Mouse (Mus musculus): Measurements from ENCODE around the gene Dync1i1.

DNA sequence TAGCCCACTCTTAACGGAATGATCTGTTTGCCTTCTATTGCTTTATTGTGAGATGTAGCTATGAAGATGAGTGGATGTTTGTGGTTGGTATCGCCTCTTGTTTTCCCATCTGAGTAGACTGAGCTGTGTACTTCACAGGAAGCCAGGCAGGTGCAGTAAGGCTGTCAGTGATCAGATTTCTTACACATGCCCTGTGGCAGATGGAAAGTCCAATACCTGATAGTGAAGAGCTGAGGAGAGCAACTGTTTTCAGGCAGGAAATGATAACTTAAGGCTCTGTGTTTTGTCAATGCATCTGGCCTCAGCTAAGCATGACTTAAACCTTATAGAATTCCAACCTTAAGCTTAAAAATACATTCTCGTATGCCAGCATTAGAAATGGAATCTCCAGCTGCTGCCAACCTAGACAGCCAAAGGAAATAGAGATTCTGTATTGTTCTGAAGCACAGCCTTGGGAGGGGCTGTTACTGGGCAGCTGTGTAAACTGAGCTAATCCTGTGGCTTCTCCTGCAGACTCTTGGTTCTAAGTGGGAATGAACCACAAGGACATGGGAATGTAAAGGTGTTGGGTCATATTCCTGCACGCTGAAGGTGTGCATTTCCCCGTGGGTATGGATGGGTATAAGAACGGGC, 24.8 kb downstream of the Dync1i1 start:
- TF ChIP-seq CTCF (IDR thresholded peaks at IDR 0.05; ENCODE audit: borderline replicate concordance, extremely low read depth, insufficient read depth, insufficient read length) (no peak), POLR2A (IDR thresholded peaks at IDR 0.05; ENCODE audit: borderline replicate concordance, extremely low read depth, insufficient read depth, insufficient read length, poor library complexity, severe bottlenecking) (no peak)
